Mouse (Mus musculus) heart, adult 2 months (tissue): ENCODE measurements at regions not wholly inside any gene's neighbourhood (a gene's known extent, or its start where the extent isn't known, plus 50 kb on each side); places are given as distances from the start of the nearest gene placed in this dataset.

ENCODE experiments used
- CTCF ChIP-seq: fragments of 200-600 bp; IDR thresholded peaks from 2 replicates; pipeline ENCODE4 v1.8.1; 2022; ENCODE audit warnings: antibody characterized with exemption, mild to moderate bottlenecking, moderate library complexity
- EP300 ChIP-seq: fragments of 200-500 bp; IDR thresholded peaks from 2 replicates; pipeline ENCODE4 v1.6.1; 2011; ENCODE audit warnings: low read depth, low read length, control low read depth; ENCODE audit not compliant: insufficient read depth
- POLR2A ChIP-seq: fragments of 200-500 bp; IDR thresholded peaks from 2 replicates; pipeline ENCODE4 v1.6.1; 2011; ENCODE audit warnings: mild to moderate bottlenecking, low read depth, low read length, control low read depth; ENCODE audit not compliant: insufficient read depth

GRCm38 (mm10) chr2:148144816-148145215, 98.0 kb upstream of the Foxa2 start:
- TF ChIP-seq EP300: no peak
- no peak for TF ChIP-seq POLR2A
- TF ChIP-seq CTCF: no peak
